Mouse (Mus musculus): ENCODE results near the gene Tmem56.

DNA sequence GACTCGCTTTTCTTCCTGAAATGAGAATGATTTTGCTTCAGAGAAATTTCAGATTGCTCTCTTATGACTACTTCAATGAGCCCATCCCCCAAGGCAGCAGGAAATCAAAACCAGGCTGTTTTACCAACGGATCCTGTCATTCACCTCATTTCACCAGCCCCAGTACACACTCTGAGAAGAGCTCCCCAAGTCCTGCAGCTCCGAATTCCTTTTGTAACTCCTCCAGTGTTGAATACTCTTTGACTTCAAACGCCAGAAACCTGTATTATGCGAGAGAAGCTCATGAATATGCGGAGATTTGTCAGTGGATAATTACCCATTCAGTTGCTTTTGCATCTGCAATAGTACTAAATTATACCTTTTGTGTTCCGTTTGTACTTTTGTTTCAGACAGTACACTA lies 126.9 kb downstream of the Tmem56 start:
- no peak for TF ChIP-seq ZNF384 (IDR thresholded peaks at IDR 0.05; ENCODE audit: low read depth, low read length)
- no peak for TF ChIP-seq HCFC1 (IDR thresholded peaks at IDR 0.05; ENCODE audit: borderline replicate concordance, insufficient read depth, low read length)
- no peak for TF ChIP-seq ZC3H11A (IDR thresholded peaks at IDR 0.05; ENCODE audit: borderline replicate concordance, low read depth, low read length)
- no peak for TF ChIP-seq MAFK (IDR thresholded peaks at IDR 0.05; ENCODE audit: insufficient read depth, low read depth, low read length)

Data from ES-E14 (cell line).